Mouse (Mus musculus): Measurements from ENCODE around the gene Mapk3.
A peak's percentile ranks its signal among the peaks of the same experiment; 100 is the strongest.

The Mapk3 gene

DNA sequence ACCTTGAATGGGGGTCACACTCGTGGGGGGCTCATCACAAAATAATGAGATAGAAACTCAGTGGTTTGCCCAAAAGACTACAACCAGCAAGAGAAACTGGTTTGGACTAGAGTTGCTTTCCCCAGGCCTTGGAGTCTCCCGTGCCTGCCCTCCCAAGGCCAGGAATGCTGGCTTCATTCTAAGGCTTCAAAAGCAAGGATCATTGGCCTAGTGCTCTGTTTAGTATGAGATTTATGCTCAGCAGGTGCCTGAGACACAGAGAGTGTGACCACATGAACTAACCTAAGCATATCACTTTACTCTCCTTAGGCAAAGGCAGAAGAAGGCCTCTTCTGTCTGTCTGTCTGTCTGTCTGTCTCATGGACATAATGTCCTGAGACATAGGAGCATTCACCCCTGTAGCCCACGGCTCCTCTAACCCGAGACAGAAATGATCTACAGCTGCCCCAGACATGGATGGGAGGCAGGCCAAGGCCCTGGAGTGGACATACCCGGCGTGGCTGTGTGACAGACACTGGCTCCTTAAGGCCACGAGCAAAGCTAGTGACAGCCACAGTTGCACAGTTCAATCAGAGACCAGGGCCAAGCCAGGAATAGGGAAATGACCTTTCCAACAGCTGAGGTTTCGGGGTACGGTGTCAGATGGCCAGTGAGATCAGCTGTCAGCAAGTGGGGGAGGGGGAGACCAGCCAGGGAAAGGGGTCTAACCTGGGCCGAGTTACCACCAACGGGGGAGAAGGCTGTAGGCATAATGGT, 42.9 kb downstream of the Mapk3 start:
- no peak for DNase-seq (ENCODE audit: low spot score in 2 of 2)

DNA sequence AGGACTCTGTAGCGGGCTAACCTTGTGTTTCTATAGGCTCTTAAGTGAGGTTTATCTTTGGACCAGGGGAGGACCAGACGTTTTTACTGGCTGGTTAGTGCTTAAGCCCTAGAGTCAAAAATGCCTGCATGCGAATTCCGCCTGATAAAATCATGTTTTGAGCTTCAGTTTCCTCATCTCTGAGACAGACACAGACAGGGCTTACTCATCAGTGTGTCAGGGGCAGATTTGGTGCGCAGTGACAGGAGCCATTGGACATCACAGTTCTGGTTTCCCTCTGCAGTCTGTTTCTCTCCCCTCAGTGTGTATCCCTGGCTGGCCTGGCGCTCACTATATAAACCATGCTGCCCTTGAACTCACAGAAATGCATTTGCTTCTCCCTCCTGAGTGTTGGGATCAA, 43.8 kb downstream of the Mapk3 start:
- DNase-seq (ENCODE audit: low spot score in 2 of 2) = no peak

DNA sequence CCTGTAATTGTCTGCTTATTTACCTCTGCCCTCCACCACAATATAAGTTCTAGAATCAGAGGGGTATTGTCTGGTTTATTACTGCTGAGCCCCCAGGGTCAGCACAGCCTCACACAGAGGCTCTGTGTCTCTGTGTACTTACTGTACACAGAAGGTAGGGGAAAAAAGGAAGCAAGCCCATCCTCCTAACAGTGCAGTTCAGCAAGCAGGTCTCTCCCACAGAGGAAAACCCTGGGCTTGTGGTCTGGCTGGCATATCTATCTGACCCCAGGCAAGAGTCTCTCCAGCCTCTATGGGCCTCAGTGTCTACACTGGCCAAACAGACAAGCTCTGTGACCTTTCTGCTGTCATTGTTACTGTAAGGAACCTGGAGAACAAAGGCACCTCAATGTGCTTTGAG, 44.4 kb downstream of the Mapk3 start:
- DNase-seq (ENCODE audit: low spot score in 2 of 2) = no peak

DNA sequence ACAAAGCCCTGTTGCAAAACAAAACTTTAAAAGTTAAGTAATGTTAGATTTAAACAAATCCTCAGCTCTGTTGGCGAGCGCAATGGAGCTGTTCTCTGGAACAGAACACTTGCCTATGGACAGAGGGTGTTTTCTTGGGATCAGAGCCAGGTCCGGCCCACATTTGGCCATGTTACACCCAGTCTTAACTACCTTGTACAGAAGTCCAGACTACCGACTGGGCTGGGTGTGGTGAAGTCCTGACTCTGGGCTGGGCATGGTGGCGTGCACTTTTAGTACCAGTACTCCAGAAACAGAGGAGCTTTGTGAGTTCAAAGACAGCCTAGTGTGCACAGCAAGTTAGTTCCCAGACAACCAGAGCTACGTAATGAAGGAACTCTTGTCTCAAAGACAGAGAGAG, 47.6 kb downstream of the Mapk3 start:
- no peak for DNase-seq (ENCODE audit: low spot score in 2 of 2)

DNA sequence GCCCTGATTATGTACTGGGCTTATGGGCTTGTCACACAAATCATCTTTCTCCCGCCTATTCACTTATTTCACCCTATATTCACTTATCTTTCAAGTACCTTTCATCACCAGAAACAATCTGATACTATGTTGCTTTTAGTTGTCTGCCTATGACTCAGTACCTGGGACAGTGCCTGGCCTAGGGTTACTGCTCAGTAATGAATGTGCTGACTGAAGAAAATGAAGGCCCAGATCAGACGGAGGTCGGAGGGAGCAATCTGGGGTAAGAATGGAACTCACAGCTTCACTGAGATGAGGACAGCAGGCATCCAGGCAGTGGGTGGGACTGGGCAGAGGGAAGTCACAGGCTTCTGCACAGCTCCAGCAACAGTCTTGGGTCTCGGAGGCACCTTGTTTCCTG, 48.0 kb downstream of the Mapk3 start:
- DNase-seq (ENCODE audit: low spot score in 2 of 2) = no peak

DNA sequence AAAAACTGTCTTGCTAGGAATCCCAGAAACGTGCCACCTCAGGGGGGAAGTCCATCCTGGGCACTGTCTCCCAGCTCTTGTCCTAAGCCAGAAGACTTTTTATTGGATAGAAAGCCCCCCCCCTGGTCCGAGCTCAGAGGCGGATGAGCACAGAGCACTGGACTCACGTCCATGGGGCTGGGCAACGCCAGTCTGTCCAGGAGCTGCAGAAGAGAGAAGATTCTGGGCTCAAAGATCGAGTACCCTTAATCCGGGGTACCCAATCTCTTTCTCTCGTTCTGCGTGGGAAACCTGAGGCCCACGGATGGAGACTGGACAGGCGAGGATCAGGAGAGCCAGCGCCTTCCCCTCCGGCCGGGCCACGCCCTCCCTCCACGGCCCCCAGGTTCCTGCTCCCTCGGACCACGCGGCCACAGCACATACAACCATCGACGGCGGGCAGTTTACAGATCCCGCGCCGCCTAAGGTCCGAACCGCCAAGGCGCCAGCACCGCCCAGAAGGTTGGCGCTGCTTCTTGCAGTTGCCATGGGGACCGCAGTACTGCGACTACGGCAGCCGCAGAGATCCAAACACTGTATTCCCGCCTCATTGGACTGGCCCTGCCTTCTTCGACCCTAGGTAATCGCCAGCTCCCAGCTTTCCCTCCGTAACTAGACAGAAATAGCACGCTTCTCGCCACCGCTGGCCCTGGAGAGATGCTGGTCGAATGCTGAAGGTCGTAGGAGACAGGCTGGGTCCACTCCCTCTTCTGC, 49.5 kb downstream of the Mapk3 start:
- peak; percentile 58 to 66 for DNase-seq (ENCODE audit: low spot score in 2 of 2)

DNA sequence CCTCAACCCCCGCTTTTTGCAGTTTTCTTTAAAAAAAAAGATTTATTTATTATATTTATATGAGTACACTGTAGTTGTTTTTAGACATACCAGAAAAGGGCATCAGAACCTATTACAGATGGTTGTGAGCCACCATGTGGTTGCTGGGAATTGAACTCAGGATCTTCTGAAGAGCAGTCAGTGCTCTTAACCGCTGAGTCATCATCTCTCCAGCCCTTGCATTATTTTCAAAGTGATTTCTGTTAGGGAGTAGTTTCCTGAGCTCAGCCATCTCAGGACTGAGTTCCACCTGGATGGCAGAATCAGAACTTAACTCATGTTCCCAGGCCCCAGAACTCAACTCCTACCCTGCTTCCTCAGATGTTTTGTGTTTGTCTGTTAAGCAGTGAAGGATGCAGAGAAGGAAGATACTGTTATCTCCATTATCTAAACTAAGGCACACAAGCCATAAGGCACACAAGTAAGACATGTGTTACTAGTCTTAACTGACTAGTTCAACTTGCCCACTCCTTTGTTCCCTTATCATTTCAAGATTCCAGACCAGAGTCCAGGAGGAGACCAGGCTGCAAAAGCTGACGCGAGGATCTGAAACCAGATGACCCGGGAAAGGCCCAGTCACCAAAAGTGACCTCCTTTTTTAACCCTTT, 50.4 kb downstream of the Mapk3 start:
- DNase-seq (ENCODE audit: low spot score in 2 of 2) = no peak
